13 mouse cellular contexts compared by ENCODE assay signal in genomic region chr14:61796671-61797070, GRCm38 (mm10).
"Had no signal": no experiment of that assay in that cellular context is flagged by ENCODE, and none has a peak within 500 bp of the region (broad histone marks: within the 10 kb centered on the region; RNA-seq: fewer than 3 reads in every experiment).

No protein-coding gene starts in this region.

- DNase-seq: gastrocnemius, adult 2 months; gastrocnemius, postnatal 10 days; gastrocnemius, postnatal 25 days; heart, adult 2 months; heart, postnatal 10 days; heart, postnatal 4 days; kidney, adult 18-20 months; kidney, adult 8-10 months; kidney, postnatal 10 days; kidney, postnatal 25 days; kidney, postnatal 4 days; liver; liver, embryonic 13.5 days had no signal
